Mouse (Mus musculus): ENCODE results near the gene 1500009C09Rik.
A peak's percentile ranks its signal among the peaks of the same experiment; 100 is the strongest.

Gene 1500009C09Rik

GRCm38 (mm10) chr15:82252097-82252496, at the start of gene 1500009C09Rik:
TSS of gene 1500009C09Rik (plus strand) at chr15:82252397.
- DNase-seq (ENCODE audit: extremely low spot score, low spot score), result no peak

GRCm38 (mm10) chr15:82203090-82203489, 49.1 kb upstream of the 1500009C09Rik start:
- DNase-seq (ENCODE audit: extremely low spot score, low spot score), result no peak

DNA sequence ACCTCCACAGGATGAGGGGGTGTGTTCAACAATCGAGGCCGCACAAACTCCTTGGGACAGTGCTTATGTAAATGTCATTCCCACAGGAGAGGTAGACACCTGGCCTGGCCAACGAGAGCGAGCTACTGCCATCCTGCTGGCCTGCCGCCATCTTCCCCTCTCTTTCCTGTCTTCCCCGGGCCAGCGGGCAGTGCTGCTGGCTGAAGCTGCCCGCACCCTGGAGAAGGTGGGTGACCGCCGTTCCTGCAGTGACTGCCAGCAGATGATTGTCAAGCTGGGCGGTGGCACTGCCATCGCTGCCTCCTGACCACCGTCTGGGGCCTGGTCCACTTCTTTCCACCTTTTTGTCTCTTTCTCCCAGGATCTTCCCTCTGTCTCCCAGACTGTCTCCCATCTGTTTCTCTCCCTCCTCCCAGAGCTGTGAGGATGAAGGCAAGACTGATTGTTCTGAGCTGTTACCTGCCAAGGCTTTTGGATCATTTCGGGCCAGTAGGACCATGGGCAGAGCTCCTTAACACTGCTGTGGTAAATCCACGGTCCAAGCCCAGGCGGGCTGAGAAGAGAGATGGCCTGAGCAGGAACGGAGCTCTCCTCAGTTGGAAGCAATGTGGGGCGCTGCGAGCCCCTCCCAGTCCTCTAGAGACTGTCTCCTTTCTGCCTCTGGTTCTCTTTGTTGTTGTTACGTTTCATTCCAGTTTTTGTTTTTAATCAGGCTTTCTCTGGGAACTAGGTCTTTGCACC, 48.4 kb upstream of the 1500009C09Rik start:
- no peak for DNase-seq (ENCODE audit: extremely low spot score, low spot score)

GRCm38 (mm10) chr15:82204680-82205371, 47.4 kb upstream of the 1500009C09Rik start:
- DNase-seq (ENCODE audit: extremely low spot score, low spot score), result no peak

- DNase-seq (ENCODE audit: extremely low spot score, low spot score), result no peak
These were observed 45.7 kb upstream of the 1500009C09Rik start for GRCm38 (mm10) chr15:82206365-82207104.

GRCm38 (mm10) chr15:82207105-82207459, 45.1 kb upstream of the 1500009C09Rik start:
- DNase-seq (ENCODE audit: extremely low spot score, low spot score), result no peak

DNA sequence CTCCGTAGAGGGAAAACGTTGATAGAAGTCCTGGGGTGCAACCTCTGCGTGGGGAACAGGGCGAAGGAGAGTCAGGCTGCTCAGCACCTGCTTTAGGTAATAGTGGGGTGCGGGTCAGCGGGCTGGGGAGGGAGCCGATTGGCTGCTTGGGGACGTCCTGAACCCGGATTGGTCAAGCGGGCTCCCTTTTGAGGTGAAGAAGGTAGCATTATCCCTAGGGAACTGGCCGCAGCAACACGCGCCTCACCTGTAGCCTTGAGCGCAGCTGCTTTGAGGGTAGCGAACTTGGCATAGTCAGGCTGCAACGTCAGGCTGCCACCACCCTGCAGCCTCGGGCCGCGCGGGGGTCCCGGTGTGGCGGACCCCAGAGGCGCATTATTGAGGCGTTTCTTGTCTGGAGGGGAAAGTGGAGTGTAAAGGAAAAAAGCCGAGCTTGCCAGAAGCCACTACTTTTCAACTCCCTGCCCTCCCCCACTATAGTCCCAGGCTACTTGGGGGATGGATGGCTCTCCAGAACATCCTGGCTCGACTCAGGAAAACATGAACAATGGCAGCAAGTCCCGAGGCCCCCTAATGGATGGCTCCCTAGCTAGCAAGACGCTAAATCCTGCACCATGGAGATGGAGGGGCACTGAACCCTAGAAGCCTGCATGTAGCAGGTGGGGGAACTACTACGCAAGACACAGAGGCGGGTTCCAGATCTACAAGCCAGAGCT, 44.5 kb upstream of the 1500009C09Rik start:
- no peak for DNase-seq (ENCODE audit: extremely low spot score, low spot score)

DNA sequence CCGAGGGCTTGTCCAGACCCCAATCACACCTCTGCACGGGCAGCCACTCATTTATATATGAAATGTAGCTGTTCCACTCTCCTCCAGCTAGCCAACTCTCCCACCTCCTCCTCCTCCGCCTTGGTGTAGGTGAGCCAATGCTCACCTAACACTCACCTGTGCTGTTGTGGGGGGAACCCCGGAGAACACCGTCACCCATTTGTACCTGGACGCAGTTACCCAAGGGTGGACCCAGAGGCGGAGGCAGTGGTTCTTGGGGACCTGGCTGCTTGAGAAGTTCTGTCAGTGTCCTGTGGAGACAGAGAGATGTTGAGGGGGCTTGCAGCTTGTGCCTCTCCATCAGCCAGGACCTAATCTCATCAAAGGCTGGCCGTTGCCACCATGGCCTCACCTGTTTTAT, 43.9 kb upstream of the 1500009C09Rik start:
- no peak for DNase-seq (ENCODE audit: extremely low spot score, low spot score)

DNA sequence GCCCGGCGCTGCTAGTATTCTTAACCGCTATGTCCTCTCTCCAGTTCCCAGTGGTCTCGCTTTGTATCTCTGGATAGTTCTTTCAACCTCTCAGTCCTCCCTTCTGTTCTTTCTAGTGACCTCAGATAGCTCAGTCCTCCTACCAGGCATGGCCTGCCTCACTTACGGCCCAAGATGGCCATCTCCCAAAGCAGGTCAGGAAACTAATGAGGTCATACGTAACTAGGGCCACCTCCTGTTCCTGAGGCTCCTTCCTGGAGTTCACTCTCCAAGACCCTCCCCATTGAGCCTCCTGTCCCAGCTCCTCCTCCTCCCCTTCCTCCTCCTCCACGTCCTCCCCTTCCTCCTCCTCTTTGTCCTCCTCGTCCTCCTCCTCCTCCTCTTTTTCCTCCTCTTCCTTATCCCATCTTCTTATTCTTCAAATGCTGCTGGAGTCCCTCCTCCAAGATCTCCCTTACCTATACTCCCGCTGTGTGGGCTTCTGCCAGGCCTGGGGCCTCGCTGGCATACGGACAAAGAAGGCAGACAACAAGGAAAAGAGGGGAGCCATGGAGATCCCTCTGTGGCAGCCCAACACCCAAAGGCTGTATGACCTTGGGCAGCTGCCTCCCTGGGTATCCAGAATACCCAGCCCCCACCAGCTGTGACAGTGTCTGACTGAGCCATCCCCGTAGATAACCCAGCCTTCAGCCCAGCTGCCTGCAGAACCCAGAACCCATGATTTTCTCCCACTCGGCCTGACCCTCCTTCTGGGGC, 42.7 kb upstream of the 1500009C09Rik start:
- DNase-seq (ENCODE audit: extremely low spot score, low spot score), result no peak

GRCm38 (mm10) chr15:82210801-82211200, 41.4 kb upstream of the 1500009C09Rik start:
- no peak for DNase-seq (ENCODE audit: extremely low spot score, low spot score)

DNA sequence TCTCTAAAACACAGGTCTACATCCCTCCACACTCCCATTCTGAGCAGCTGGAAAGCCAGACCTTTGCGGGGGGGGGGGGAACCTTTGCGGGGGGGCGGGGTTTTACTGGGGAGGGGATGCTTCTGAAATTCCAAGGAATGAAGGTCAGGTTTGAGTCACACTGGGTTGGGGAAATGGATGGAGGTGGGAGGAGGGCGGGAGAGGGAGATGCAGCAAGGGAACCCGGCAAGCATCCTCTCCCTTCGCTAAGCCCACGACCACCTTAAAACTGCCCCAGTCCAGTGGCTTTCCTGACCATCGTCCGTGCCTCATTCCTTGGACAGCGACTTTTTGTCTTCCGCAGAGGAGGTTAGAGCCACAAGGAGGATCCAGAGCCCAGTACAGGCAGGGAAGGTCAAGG, 40.9 kb upstream of the 1500009C09Rik start:
- no peak for DNase-seq (ENCODE audit: extremely low spot score, low spot score)

DNA sequence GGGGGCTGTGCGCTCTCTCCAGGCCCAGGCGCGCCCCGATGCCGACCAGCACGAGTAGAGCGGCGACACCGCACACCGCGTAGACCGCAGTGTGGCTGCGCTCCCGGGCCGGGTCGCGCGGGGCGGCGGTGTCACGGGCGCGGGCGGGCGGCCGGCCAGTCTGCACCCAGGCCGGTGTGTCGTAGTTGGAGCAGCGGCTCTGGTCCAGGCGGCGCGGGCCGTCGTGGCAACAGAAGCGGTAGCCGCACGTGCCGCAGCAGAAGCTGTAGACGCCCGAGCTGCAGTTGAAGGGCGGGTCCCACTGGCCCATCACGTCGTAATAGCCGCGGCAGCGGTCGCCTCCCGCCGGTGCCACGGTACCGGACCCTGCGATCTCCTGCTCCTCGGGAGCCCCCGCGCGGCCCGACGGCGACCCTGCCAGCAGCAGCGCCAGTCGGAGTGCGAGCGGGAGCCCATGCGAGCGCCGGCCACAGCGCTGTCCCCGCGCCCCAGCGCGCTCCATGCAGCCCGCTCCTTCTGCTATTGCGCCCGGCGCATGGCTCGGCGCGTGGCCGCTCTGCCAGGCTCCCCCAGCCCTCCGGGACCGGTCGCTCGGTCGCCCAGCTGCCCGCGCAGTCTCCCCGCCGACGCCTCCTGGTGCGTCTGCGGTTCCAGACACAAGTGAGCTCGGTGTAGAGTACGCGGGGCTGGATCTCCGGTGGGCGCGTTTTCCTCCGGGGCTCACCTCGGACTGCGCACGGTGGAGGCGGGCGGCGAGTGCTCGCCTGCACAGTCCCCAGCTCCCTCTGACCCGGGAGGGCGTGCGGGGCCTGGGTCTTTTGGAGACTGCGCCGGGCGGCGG, 40.1 kb upstream of the 1500009C09Rik start:
- DNase-seq (ENCODE audit: extremely low spot score, low spot score), result peak; percentile 65

- peak; percentile 45 for DNase-seq (ENCODE audit: extremely low spot score, low spot score)
These were observed 39.5 kb upstream of the 1500009C09Rik start, which contains the start of gene Shisa8 for GRCm38 (mm10) chr15:82212752-82213063. TSS of gene Shisa8 (minus strand) at chr15:82212815.

GRCm38 (mm10) chr15:82213222-82213621, 39.0 kb upstream of the 1500009C09Rik start:
- DNase-seq (ENCODE audit: extremely low spot score, low spot score), result no peak

- DNase-seq (ENCODE audit: extremely low spot score, low spot score), result no peak
These were observed 36.7 kb upstream of the 1500009C09Rik start for GRCm38 (mm10) chr15:82215332-82216046.

DNA sequence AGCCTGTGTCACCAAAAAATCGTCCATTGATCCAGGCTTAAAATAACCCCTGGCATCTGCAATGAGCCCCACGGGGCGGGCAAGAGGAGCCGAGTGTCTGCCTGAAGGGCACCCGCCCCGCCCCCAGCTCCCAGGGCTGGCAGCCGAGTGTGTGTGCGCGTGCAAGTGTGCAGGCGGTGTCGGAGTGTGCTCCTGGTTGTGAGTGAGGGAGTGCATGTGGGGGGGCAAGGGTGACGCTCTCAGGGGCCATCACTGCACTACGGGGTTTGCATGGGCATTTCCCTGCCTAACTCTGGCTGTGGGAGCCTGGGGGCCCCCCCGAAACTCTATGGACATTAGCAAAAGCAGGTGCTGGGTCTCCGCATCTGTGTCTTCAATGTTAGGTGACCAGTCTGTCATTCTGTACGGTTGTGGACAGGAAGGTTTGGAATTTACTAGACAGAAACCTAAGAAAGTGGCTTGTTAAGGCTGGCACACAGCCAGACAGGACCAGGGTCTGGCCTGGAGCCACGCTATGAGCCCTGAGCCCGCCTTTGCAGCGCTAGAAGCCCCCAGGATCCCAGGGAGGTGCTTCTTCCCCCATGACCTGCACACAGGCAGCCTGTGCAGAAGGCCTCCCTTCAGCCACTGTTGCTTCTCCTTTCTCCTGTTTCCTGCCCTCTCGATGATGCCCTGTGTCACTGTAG, 35.9 kb upstream of the 1500009C09Rik start:
- DNase-seq (ENCODE audit: extremely low spot score, low spot score), result no peak

DNA sequence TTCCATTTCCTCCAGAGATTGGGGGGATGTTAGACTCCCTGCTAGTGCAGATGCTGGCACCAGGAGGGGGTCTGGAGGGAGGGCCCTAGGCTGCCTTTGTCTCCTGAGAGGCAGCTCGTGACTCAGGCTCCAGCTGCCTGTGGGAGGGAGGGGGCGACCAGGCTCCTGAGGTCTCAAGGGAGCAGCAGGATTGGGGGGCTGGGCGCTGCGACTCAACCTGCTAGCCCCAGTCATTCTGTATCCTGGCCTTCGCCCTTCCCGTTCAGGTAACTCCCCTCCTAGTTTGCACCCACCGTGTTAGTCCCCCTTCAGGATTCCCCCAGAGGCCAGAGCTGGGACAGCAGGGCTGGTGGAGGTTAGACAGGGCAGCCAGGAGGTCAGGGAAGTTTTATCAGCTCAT, 35.2 kb upstream of the 1500009C09Rik start:
- DNase-seq (ENCODE audit: extremely low spot score, low spot score), result no peak

GRCm38 (mm10) chr15:82217980-82218379, 34.2 kb upstream of the 1500009C09Rik start:
- no peak for DNase-seq (ENCODE audit: extremely low spot score, low spot score)
